Mouse (Mus musculus): Measurements from ENCODE around the gene Rasal3.

DNA sequence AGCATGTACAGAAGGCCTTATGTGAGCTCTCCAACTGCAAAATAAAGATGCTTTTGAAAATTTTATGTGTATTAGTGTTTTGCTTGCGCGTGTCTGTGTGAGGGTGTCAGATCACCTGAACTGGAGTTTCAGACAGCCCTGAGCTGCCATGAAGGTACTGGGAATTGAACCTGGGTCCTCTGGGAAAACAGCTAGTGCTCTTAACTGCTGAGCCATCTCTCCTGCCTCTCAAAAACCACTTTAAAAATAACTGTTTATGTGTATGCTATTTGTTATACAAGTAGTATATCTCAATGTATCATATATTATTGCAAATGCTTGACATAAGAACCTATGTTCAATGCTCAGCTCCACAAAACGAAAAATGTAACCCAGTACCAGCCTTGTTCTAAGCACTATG, 52.1 kb downstream of the Rasal3 start:
- TF ChIP-seq POLR2A (IDR thresholded peaks at IDR 0.05; ENCODE audit: low read depth, low read length): no peak
- TF ChIP-seq CTCF (IDR thresholded peaks at IDR 0.05; ENCODE audit: borderline replicate concordance, insufficient read depth, low read length): no peak
